Comparison of ENCODE assay signal across 10 mouse cellular contexts in the genomic region with DNA sequence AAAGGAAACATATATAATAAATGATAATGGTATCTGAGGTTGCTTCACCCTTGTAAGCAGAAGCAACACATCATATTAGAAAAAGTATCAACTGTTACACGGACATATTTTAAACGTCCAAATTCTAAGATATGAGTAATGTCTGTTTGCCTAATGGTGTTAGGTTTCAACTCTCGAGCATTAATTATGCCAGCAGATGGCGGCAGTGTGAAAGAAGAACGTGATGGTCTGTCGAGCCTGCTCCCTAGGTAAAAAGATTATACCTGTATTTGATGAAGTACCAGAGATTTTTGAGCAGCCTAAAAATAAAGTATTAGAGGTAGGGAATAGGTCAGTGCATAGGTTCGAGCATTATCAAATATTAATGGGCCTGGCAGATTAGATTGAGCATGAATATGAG. TPM values are rescaled to one million over a fixed set of nuclear protein-coding genes. Genes with fewer than 3 reads are reported as not detected.
DNase-seq lines count a peak whose midpoint lies in the region; ATAC-seq and TF ChIP-seq lines count a peak whose summit lies in the region.
"Had no signal": no experiment of that assay in that cellular context is flagged by ENCODE, and none has a peak within 500 bp of the region (broad histone marks: within the 10 kb centered on the region; RNA-seq: fewer than 3 reads in every experiment).

No protein-coding gene starts in this region.

- peak; percentile 80 for DNase-seq in urinary bladder, postnatal 14 days (ENCODE audit: low spot score)
- DNase-seq in urinary bladder, postnatal 4 days (ENCODE audit: low spot score in 2 of 2) = no peak
- DNase-seq in adrenal gland, postnatal 25 days = peak; percentile 57
- DNase-seq in embryonic facial prominence, embryonic 14.5 days (ENCODE audit: low spot score) = peak; percentile 66
- no peak for DNase-seq in liver, embryonic 14.5 days (ENCODE audit: low read depth in 3 of 3, low spot score in 3 of 3)
- peak; percentile 74 to 83 for DNase-seq in right cerebral cortex, adult 2 months (ENCODE audit: low spot score in 2 of 2)

- H3K9me3 ChIP-seq in embryonic facial prominence, embryonic 14.5 days (ENCODE audit: control insufficient read depth, low read length) = no peaks in the 10 kb centered on the region
- H3K9me3 ChIP-seq in intestine, postnatal 0 days (ENCODE audit: control insufficient read depth) = no peaks in the 10 kb centered on the region
- H3K9me3 ChIP-seq in liver, embryonic 14.5 days (ENCODE audit: control insufficient read depth, low read length) = no peaks in the 10 kb centered on the region

- H3K27ac ChIP-seq in embryonic facial prominence, embryonic 14.5 days (replicated peaks; ENCODE audit: low read depth, low read length) = no peak overlapping the region
- H3K27ac ChIP-seq in intestine, postnatal 0 days (ENCODE audit: low read depth, low read length) = no peak overlapping the region
- no peak overlapping the region for H3K27ac ChIP-seq in liver, embryonic 14.5 days

- H3K4me2 ChIP-seq in embryonic facial prominence, embryonic 14.5 days (ENCODE audit: low read depth, low read length) = no peak overlapping the region
- H3K4me2 ChIP-seq in intestine, postnatal 0 days (replicated peaks; ENCODE audit: low read depth) = no peak overlapping the region
- no peak overlapping the region for H3K4me2 ChIP-seq in liver, embryonic 14.5 days (ENCODE audit: low read depth)

- no peaks in the 10 kb centered on the region for H3K36me3 ChIP-seq in embryonic facial prominence, embryonic 14.5 days (ENCODE audit: control insufficient read depth, insufficient read depth, low read length)
- H3K36me3 ChIP-seq in intestine, postnatal 0 days (ENCODE audit: control insufficient read depth, insufficient read depth) = no peaks in the 10 kb centered on the region
- no peaks in the 10 kb centered on the region for H3K36me3 ChIP-seq in liver, embryonic 14.5 days (replicated peaks; ENCODE audit: control insufficient read depth, insufficient read depth, low read depth)

- WGBS in embryonic facial prominence, embryonic 14.5 days = 3% methylated on average over 7 of the region's 7 CpGs
- WGBS in intestine, postnatal 0 days = under 1% methylated on average over 7 of the region's 7 CpGs
- 1% methylated on average over 7 of the region's 7 CpGs for WGBS in liver, embryonic 14.5 days (ENCODE audit: insufficient replicate concordance)

- no peak for TF ChIP-seq EP300 in liver, embryonic 14.5 days (IDR thresholded peaks at IDR 0.05; ENCODE audit: low read depth)

- ATAC-seq in embryonic facial prominence, embryonic 14.5 days (ENCODE audit: low read depth) = no peak
- no peak for ATAC-seq in intestine, postnatal 0 days
- ATAC-seq in liver, embryonic 14.5 days (ENCODE audit: insufficient read depth) = no peak
- no peak for ATAC-seq in activated CD4-positive, CD25-positive, alpha-beta regulatory T cell, adult 4 months

- no peaks in the 10 kb centered on the region for H3K4me1 ChIP-seq in embryonic facial prominence, embryonic 14.5 days (ENCODE audit: control insufficient read depth, insufficient read depth, low read length)
- no peaks in the 10 kb centered on the region for H3K4me1 ChIP-seq in intestine, postnatal 0 days (replicated peaks; ENCODE audit: control insufficient read depth, insufficient read depth, low read length)
- H3K4me1 ChIP-seq in liver, embryonic 14.5 days (replicated peaks; ENCODE audit: control insufficient read depth in 2 of 2, insufficient read depth in 2 of 2, low read length in 1 of 2) = no peaks in the 10 kb centered on the region; a peak in 1 of 4 replicates

- no peaks in the 10 kb centered on the region for H3K27me3 ChIP-seq in embryonic facial prominence, embryonic 14.5 days (replicated peaks; ENCODE audit: control insufficient read depth, insufficient read depth, low read length)
- H3K27me3 ChIP-seq in intestine, postnatal 0 days (replicated peaks; ENCODE audit: control insufficient read depth, insufficient read depth, low read length) = no peaks in the 10 kb centered on the region
- H3K27me3 ChIP-seq in liver, embryonic 14.5 days (ENCODE audit: control insufficient read depth, insufficient read depth, low read length) = no peaks in the 10 kb centered on the region

- TF ChIP-seq CTCF in intestine, postnatal 0 days (IDR thresholded peaks at IDR 0.05; ENCODE audit: low read depth) = peak; percentile 86
- peak; percentile 73 for TF ChIP-seq CTCF in liver, embryonic 14.5 days (IDR thresholded peaks at IDR 0.05; ENCODE audit: low read depth)

- no peak overlapping the region for H3K4me3 ChIP-seq in embryonic facial prominence, embryonic 14.5 days (ENCODE audit: low read depth, low read length)
- H3K4me3 ChIP-seq in intestine, postnatal 0 days (ENCODE audit: low read depth, low read length) = no peak overlapping the region
- H3K4me3 ChIP-seq in liver, embryonic 14.5 days (ENCODE audit: insufficient read depth in 1 of 2, low read depth in 2 of 2, low read length in 2 of 2) = no peak overlapping the region

- no peak overlapping the region for H3K9ac ChIP-seq in embryonic facial prominence, embryonic 14.5 days (ENCODE audit: low read depth, low read length)
- H3K9ac ChIP-seq in intestine, postnatal 0 days (ENCODE audit: low read depth, low read length) = no peak overlapping the region
- no peak overlapping the region for H3K9ac ChIP-seq in liver, embryonic 14.5 days (replicated peaks)

RNA-seq across cellular contexts. Expression of a gene that starts 2.8 kb away (rescaled TPM):
- 23.7 and 26.6 TPM in 2 replicates for total RNA-seq in adrenal gland, postnatal 25 days (2021)
- polyA plus RNA-seq in embryonic facial prominence, embryonic 14.5 days (2014; fragmentation: Nextera tagmentation; extraction: Ambion mirVana) = 1.5 and 2.3 TPM in 2 replicates
- polyA plus RNA-seq in intestine, postnatal 0 days (2015; fragmentation: Nextera tagmentation; extraction: Ambion mirVana) = 0.75 and 0.86 TPM in 2 replicates
- 0.78 and 1.2 TPM in 2 replicates for polyA plus RNA-seq in liver, embryonic 14.5 days (2012; rRNA removed)
- 0.34 and 0.57 TPM in 2 replicates for polyA plus RNA-seq in liver, embryonic 14.5 days (2014; fragmentation: Nextera tagmentation; extraction: Ambion mirVana)
- polyA plus RNA-seq in activated CD4-positive, CD25-positive, alpha-beta regulatory T cell, adult 4 months (2017; shearing (Covaris generic)) = not detected

RNA-seq across cellular contexts. Expression of a gene that starts 13.4 kb away (rescaled TPM):
- total RNA-seq in adrenal gland, postnatal 25 days (2021) = 36.2 and 38.8 TPM in 2 replicates
- polyA plus RNA-seq in embryonic facial prominence, embryonic 14.5 days (2014; fragmentation: Nextera tagmentation; extraction: Ambion mirVana) = 40.4 and 42.0 TPM in 2 replicates
- 8.4 TPM in 2 replicates for polyA plus RNA-seq in intestine, postnatal 0 days (2015; fragmentation: Nextera tagmentation; extraction: Ambion mirVana)
- polyA plus RNA-seq in liver, embryonic 14.5 days (2012; rRNA removed) = 3.1 and 5.2 TPM in 2 replicates
- 10.6 and 11.4 TPM in 2 replicates for polyA plus RNA-seq in liver, embryonic 14.5 days (2014; fragmentation: Nextera tagmentation; extraction: Ambion mirVana)
- polyA plus RNA-seq in activated CD4-positive, CD25-positive, alpha-beta regulatory T cell, adult 4 months (2017; shearing (Covaris generic)) = 10 to 100 TPM; 47.9 to 54.3 TPM

RNA-seq across cellular contexts. Expression of a gene that starts 35.6 kb away (rescaled TPM):
- not detected in 2 replicates for total RNA-seq in adrenal gland, postnatal 25 days (2021)
- not detected in 2 replicates for polyA plus RNA-seq in embryonic facial prominence, embryonic 14.5 days (2014; fragmentation: Nextera tagmentation; extraction: Ambion mirVana)
- polyA plus RNA-seq in intestine, postnatal 0 days (2015; fragmentation: Nextera tagmentation; extraction: Ambion mirVana) = not detected in 2 replicates
- polyA plus RNA-seq in liver, embryonic 14.5 days (2012; rRNA removed) = not detected in 2 replicates
- polyA plus RNA-seq in liver, embryonic 14.5 days (2014; fragmentation: Nextera tagmentation; extraction: Ambion mirVana) = not detected in 2 replicates
- not detected for polyA plus RNA-seq in activated CD4-positive, CD25-positive, alpha-beta regulatory T cell, adult 4 months (2017; shearing (Covaris generic))
- total RNA-seq: gastrocnemius, postnatal 4 days had no signal
- polyA plus RNA-seq: neural tube, embryonic 11.5 days had no signal

RNA-seq across cellular contexts. Expression of a gene that starts 47.7 kb away (rescaled TPM):
- not detected in 2 replicates for total RNA-seq in adrenal gland, postnatal 25 days (2021)
- polyA plus RNA-seq in embryonic facial prominence, embryonic 14.5 days (2014; fragmentation: Nextera tagmentation; extraction: Ambion mirVana) = 0.10 and 0.35 TPM in 2 replicates
- not detected in 2 replicates for polyA plus RNA-seq in intestine, postnatal 0 days (2015; fragmentation: Nextera tagmentation; extraction: Ambion mirVana)
- not detected in 2 replicates for polyA plus RNA-seq in liver, embryonic 14.5 days (2012; rRNA removed)
- not detected in 2 replicates for polyA plus RNA-seq in liver, embryonic 14.5 days (2014; fragmentation: Nextera tagmentation; extraction: Ambion mirVana)
- polyA plus RNA-seq in activated CD4-positive, CD25-positive, alpha-beta regulatory T cell, adult 4 months (2017; shearing (Covaris generic)) = under 1 TPM in 1 of 2 experiments, not detected in 1; 0.12 TPM
- total RNA-seq: gastrocnemius, postnatal 4 days had no signal
- polyA plus RNA-seq: neural tube, embryonic 11.5 days had no signal

RNA-seq across cellular contexts. Expression of a gene that starts 54.3 kb away (rescaled TPM):
- total RNA-seq in adrenal gland, postnatal 25 days (2021) = 94.2 and 116 TPM in 2 replicates
- 66.0 and 67.3 TPM in 2 replicates for polyA plus RNA-seq in embryonic facial prominence, embryonic 14.5 days (2014; fragmentation: Nextera tagmentation; extraction: Ambion mirVana)
- 59.0 and 62.2 TPM in 2 replicates for polyA plus RNA-seq in intestine, postnatal 0 days (2015; fragmentation: Nextera tagmentation; extraction: Ambion mirVana)
- polyA plus RNA-seq in liver, embryonic 14.5 days (2012; rRNA removed) = 22.8 and 23.7 TPM in 2 replicates
- polyA plus RNA-seq in liver, embryonic 14.5 days (2014; fragmentation: Nextera tagmentation; extraction: Ambion mirVana) = 22.6 and 25.7 TPM in 2 replicates
- 10 to 100 TPM; 55.3 to 85.9 TPM for polyA plus RNA-seq in activated CD4-positive, CD25-positive, alpha-beta regulatory T cell, adult 4 months (2017; shearing (Covaris generic))

Comparison
In these comparisons a context has a peak if more than half of its experiments do, and no peak if none do; other contexts are left out.
1. DNase-seq: peak in urinary bladder, postnatal 14 days (single experiment), adrenal gland, postnatal 25 days (single experiment), embryonic facial prominence, embryonic 14.5 days (single experiment) and right cerebral cortex, adult 2 months (2 of 2); none in urinary bladder, postnatal 4 days (0 of 2) and liver, embryonic 14.5 days (0 of 3).